Mouse (Mus musculus): ENCODE data around the gene Chrng.

The Chrng gene

DNA sequence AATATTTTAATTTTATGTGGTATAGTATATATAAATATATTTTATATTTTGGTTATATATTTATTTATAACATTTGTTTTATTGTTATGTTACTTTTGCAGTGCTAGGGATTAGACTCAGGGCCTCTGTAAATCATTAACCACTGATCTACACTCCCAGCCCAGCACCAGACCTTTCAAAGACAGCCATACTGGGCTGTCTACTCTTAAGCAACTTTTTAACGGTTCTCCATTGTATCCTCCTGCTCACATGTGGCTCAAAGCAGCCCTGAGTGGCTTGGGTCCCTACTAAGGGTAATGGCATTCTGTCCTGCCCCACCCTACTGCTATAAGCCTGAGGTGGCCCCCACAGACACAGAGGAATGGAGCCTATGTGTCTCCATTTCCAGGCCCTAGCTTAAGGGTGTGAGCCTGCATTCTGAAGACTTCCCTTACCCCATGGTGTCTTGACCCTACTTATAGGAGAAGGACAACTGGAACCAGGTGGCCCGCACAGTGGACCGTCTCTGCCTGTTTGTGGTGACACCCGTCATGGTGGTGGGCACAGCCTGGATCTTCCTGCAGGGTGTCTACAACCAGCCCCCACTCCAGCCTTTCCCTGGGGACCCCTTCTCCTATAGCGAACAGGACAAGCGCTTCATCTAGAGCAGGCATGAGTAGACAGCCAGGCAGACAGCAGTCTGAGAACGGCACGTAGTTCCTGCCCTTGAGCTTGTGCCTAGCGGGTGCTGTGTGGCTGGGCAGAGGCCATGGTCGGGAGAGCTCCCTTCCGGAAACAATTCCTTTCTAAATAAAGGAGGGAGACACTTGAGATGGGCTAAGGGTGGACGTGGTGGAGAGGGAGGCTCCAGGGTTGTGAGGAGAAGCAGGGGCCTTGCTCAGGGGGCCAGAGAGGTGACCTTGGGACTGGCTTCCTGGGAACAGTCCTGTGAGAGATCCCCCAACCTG is 6.1 kb upstream of the Chrng start:
- no peak for DNase-seq (ENCODE audit: low spot score)

DNA sequence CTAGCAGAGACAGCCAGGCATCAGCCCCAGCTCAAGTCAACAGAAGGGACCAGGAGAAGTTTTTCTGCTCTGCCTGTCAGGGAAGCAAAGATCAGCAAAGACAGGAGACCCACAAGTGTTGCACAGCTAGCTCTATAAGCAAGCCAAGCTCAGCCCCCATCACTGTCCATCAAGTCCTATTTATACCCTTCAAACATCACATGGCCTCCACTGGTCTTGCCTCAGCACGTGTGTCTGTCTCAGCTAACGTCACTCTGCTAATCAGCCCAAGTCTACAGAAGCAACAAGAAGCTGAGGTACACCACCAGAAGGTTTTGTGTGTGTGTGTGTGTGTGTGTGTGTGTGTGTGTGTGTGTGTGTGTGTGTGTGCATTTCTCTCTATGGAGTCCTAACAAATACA is 3.6 kb upstream of the Chrng start:
- DNase-seq (ENCODE audit: low spot score), result no peak

DNA sequence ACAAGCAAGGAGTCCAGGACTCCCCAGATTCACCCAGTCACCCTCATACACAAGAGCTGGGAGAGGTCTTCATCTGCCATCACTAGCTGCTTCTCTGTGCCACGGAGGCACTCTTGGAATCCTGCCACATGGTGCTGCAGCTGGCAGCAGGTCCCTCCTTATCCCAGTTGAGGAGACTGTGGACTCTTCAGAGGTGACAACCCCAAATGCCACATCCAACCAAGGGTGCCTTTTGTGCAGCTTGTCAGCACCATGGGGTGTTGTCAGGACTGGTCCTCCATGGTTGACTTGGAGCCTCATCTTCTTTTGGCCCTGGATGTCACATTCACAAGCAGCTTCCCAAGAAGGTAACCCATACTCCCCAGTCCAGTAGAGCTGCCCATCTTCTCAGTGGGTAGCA is 2.6 kb upstream of the Chrng start:
- no peak for DNase-seq (ENCODE audit: low spot score)

DNA sequence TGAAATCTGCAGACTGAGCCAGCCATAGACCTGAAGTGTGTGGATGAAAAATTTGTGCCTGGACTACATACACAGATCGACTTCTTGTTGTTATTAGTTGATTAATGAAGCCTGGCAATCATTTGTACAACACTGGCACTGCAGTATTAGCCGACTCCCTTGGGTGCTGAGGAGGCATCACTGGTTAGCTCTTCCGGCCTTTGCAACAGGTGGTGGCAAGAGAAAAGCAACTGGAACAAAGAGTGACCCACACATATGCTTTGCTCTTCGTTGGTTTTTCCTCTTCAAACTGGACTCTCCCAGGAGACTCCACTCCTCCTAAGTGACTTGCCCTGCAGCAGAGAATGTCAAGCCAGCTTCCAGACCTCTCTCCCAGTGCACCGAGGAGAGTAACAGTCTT is 678 bp upstream of the Chrng start:
- no peak for DNase-seq (ENCODE audit: low spot score)

- no peak for DNase-seq (ENCODE audit: low spot score)
These were observed 581 bp downstream of the Chrng start for GRCm38 (mm10) chr1:87205038-87205437.

DNA sequence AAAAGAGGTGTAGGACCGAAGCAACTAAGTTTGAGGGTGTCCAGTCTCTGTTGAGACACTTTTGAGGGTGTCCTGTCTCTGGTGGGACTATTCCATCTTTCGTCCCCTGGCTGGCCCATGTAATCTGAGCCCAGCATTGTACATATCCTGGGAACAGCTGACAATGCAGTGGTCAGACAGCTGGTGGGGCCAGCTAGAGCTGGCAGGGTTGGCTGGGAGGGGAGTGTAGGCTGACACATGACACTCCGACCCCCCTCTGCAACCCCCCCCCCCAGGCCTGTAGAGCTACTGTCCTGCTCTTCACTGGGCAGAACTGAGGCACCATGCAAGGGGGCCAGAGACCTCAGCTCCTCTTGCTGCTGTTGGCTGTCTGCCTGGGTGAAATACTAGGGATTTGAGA is 1.0 kb downstream of the Chrng start:
- DNase-seq (ENCODE audit: low spot score), result no peak

- no peak for DNase-seq (ENCODE audit: low spot score)
These were observed 1.9 kb downstream of the Chrng start for GRCm38 (mm10) chr1:87206339-87206738.

DNA sequence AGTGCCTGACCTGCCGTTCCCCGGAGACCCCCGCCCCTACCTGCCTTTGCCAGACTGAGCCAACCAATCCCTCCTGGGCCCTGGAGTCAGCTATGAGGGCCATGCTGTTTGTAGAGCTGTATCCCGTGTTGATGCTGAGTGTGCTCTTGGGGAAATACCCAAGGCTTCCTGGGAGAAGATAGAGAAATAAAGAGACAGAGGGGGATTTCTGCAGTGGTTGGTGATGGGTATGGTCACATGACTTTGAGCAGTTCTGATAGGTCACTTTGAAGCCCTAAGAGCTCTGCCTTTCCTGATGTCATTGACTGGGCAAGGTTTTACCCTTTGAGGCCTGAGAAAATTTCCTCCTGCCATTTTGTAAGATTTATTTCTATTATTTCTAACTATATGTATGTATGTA is 7.0 kb downstream of the Chrng start:
- DNase-seq (ENCODE audit: low spot score), result no peak

DNA sequence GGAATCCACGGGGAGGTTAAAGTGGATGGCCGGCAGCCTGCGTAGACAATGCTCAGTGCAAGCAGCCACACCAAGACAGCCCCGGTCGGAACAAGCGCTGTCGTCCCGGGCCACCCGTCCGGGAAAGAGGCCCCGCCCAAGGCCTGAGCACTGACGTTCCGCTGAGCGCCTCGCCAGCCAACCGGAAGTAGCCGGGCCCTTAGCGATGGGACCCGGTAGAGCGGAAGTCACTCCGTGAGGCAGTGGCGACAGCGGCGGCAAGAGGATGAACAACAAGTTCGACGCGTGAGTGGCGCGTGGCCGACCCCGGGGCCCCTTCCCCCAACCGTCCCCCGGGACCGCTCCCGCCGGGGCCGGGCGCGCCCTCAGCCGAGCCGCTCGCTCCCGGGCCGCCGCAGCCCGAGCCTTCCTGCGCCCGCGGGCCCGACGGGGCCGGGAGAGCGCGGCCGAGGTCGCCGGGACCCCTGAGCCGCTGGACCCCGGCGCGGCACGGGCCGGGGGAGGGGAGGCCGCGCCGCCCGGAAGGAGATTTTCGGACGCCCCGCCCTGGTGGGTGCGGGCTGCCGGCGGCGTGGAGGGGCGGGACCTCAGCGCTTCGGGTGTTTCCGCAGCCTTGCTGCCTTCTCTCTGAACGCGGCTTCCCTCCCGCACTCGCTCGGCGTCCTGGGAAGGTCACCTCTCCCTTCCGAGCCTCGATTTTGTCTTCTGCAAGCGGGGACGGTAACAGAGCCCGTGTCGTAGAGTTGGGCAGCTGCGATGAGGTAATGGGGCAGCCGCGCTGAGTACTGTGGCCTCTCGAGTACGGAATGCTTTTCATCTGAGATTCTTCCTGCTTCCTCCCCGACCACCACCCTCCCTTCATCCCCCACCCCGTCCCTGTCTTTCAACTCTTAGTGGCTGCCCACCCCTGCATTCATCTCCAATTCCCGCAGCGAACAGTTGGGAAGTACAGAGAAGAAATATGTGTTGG is 9.6 kb downstream of the Chrng start, which contains the start of gene Eif4e2:
Eif4e2 (plus strand) TSS at position 180 of the 970 bp plus-strand sequence.
- DNase-seq (ENCODE audit: low spot score), result peak; percentile 88

- no peak for DNase-seq (ENCODE audit: low spot score)
These were observed 10.3 kb downstream of the Chrng start for GRCm38 (mm10) chr1:87214748-87215147.

DNA sequence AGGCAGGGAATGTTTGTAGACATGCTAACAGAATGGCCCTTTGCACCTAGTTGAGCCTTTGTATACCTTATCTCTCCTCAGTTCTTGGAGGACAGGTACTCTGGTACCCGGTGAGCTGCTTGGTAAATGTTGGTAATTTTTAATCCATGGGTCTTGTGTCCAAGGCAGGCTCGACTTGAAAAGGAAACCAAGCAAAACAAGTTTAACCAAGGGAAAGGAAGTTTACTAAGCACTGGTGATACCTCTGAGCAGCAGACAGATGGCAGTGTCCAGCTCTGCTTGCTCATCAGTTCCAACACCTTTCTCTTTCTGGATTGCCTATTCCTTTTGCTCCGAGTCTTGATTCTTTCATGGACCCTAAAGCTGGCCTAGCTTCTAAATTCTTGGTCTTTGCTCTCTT is 13.5 kb downstream of the Chrng start:
- DNase-seq (ENCODE audit: low spot score), result no peak

GRCm38 (mm10) chr1:87225739-87226138 is 21.3 kb downstream of the Chrng start:
- no peak for DNase-seq (ENCODE audit: low spot score)

GRCm38 (mm10) chr1:87226409-87227159 is 22.1 kb downstream of the Chrng start:
- DNase-seq (ENCODE audit: low spot score), result no peak

DNA sequence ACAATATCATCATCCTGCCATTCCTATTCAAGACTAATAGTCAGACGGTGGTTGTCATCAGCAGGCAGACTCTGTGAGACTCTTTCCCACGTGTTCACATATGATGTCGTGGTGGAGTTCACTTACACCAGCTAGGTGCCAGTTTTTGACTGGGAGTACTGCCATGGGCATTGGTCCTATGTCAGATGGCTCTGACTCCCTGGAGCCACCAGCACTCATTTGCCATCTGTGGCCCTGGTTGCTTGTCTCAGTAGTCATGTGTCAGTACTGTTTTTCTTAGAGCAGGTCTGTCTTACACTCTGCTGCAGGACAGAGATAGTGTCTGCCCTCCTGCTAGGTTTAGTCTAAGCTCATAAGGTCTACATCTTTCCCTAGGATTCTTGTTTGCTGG is 22.7 kb downstream of the Chrng start:
- DNase-seq (ENCODE audit: low spot score), result no peak

DNA sequence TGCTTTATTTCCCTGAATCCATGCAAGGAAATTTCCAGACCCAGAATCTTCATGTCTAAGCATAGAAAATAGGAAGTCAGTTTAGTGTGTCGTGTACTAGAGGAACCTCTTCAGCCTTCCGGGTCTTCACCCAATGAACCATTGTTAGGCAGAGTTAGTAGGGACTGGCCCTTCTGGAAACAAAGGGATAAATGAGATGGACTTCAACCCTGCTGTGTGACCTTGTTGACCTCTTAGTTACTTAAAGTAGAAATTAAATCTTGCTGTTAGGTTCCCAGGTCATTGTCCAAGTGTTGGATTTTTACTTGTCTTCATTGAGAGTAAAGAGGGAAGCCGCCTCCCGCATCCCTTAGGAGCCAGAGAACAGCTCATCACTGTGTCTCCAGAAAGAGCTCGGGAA is 26.1 kb downstream of the Chrng start:
- no peak for DNase-seq (ENCODE audit: low spot score)

DNA sequence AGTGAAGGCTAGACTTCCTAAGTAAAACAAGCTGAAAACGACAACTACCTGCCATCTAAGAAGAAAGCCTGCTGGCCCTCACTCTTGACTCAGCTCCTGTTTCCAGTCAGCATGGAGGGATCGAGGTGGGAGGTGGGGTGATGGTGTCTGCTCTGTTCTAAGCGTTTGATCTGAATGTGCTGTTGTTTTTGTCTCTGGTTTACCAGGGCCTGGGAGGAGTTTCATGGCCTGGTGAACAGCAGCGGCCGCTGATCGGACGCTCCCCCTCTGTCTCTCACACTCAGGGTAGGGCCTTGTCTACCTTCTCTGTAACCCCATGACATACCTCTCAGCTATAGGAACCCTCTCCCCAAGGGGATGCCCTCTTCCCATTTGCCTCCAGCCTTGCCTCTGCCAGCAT is 27.7 kb downstream of the Chrng start:
- DNase-seq (ENCODE audit: low spot score), result no peak

GRCm38 (mm10) chr1:87239056-87239455 is 34.6 kb downstream of the Chrng start:
- DNase-seq (ENCODE audit: low spot score), result no peak

DNA sequence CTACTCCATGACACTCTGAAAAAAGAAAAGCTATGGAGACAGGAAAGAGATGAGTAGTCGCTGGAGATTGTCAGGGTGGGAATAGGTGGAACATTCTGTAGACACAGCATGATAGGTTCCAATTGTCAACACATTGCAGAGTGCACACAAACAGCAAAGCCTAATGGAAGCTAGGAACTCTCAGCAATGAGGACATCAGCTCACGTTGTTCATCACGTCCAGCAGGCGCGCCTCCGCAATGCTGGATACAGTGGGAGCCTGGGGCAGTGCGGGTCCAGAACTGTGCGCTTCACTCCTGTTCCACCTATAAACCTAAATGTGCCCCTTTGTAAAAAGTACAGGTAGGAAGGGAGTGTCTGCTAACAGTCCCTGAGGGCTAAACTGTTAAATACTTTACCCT is 38.6 kb downstream of the Chrng start:
- DNase-seq (ENCODE audit: low spot score), result no peak

DNA sequence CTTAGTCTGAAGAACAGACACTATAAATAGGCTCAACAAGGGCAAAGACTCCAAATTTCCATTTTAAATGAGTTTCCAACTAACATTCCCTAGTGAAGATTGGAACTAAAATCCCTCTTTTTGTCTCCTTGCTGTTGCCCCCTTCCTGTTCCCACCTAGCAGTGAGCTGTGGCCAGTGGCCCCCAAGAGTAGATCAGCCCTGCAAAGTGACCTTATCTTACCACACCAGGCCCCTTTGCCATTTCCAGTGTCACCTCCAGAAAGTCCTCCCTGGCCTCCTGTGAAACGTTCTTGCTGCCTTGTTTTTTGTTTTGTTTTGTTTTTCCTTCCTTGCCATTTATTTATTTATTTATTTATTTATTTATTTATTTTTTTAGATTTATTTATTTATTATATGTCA is 41.0 kb downstream of the Chrng start:
- DNase-seq (ENCODE audit: low spot score), result no peak

DNA sequence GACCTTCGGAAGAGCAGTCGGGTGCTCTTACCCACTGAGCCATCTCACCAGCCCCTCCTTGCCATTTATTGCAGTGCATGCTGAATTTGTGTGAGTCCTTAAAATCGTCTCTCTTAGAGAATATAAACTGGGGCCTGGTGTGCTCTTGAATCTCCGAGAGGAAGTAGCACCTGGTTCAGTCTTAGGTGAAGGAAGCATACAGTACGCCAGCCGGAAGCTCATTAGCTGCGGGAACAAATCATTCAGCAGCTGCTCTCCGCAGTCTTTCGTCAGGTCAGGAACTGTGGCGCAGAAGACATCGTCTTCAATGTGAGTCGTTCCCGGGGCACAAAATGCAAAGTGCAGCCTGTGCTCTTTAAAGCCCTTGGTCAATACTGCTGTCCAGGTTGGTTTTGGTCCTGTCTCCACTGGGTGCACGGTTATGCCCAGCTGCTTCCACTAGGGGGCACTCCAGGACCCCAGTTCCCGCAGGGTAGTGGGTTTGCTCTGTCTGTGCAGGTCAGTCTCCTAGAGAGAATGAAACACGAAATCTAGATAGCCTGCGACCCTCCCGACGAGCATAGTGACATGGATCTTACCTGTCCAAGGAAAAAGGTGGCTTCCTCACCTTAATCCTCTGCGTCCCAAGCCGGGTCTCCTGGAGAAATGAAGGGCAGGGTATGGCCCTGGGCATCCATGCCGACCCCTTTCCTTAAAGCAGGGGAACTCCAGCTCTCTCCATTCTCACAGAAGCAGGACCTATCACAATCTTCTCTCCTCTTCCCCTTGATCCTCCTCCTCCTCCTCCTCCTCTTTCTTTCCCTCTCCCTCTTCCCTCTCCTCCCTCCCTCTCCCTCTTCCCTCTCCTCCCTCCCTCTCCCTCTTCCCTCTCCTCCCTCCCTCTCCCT is 41.7 kb downstream of the Chrng start:
- DNase-seq (ENCODE audit: low spot score), result peak; percentile 42

DNA sequence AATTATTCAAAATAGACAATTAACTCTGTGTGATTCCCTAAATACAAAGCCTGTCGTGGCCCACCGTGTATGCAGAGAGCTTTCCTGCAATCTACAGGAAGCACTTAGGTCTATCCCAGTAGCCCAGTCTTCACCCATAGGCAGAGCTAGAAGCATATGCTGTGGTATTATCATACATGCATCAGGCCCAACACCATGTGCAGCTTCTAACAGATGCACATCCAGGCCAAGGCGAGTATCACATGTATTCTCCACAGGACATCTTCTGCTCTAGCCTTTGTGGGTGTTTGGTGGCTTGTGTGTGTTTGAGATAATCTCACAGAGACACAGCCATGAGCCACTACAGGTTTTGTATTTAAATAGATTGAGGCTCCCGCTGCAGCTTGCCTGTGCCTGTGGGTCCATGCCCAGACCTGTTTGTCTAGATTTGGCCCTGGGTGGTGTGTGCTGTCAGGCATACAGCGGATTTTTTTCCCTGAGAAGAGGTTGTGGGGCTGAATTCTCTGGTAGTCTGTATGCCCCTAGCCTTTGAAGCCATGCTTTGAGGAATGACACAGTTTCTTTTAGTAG is 47.7 kb downstream of the Chrng start:
- DNase-seq (ENCODE audit: low spot score), result no peak
